Mouse (Mus musculus) olfactory bulb, adult 2 months (tissue): ENCODE results near the gene Fat3. TPM values are rescaled to one million over a fixed set of nuclear protein-coding genes. Genes with fewer than 3 reads are reported as not detected.

Experiments used
- H3K27ac ChIP-seq: fragments of 200-500 bp; 2 replicates; pipeline ENCODE4 v1.5.1; 2012; ENCODE audit warnings: low read depth, low read length; ENCODE audit not compliant: insufficient read depth
- H3K4me1 ChIP-seq: fragments of 200-500 bp; 2 replicates; pipeline ENCODE4 v1.6.1; 2012; ENCODE audit warnings: low read length; ENCODE audit not compliant: control insufficient read depth, insufficient read depth
- H3K4me3 ChIP-seq: fragments of 200-500 bp; 2 replicates; pipeline ENCODE4 v1.5.1; 2012; ENCODE audit warnings: mild to moderate bottlenecking, low read depth, low read length, moderate library complexity; ENCODE audit not compliant: insufficient read depth
- CTCF ChIP-seq: fragments of 200-500 bp; IDR thresholded peaks from 2 replicates; pipeline ENCODE4 v1.5.1; 2012; ENCODE audit warnings: low read depth, mild to moderate bottlenecking, low read length, moderate library complexity; ENCODE audit not compliant: insufficient read depth
- POLR2A ChIP-seq: fragments of 200-500 bp; IDR thresholded peaks from 2 replicates; pipeline ENCODE4 v1.6.1; 2012; ENCODE audit warnings: mild to moderate bottlenecking, low read depth, low read length, moderate library complexity; ENCODE audit not compliant: insufficient read depth
- WGBS: fragments of 180-500 bp; shearing (Covaris S2); methylation state at CpG from one replicate; pipeline ENCODE4 v1.1.7; 2018; 5-methylcytosine and 5-hydroxymethylcytosine counted together
- polyA plus RNA-seq: library from polyadenylated mRNA; stranded (reverse); fragments of >200 nt; gene quantifications from 2 replicates; pipeline ENCODE4 v1.2.4, GENCODE M21; 2012; ENCODE audit warnings: low replicate concordance; ENCODE audit not compliant: missing spikeins, insufficient read depth, insufficient read length

Gene Fat3
- polyA plus RNA-seq, 1 experiment, result not detected

DNA sequence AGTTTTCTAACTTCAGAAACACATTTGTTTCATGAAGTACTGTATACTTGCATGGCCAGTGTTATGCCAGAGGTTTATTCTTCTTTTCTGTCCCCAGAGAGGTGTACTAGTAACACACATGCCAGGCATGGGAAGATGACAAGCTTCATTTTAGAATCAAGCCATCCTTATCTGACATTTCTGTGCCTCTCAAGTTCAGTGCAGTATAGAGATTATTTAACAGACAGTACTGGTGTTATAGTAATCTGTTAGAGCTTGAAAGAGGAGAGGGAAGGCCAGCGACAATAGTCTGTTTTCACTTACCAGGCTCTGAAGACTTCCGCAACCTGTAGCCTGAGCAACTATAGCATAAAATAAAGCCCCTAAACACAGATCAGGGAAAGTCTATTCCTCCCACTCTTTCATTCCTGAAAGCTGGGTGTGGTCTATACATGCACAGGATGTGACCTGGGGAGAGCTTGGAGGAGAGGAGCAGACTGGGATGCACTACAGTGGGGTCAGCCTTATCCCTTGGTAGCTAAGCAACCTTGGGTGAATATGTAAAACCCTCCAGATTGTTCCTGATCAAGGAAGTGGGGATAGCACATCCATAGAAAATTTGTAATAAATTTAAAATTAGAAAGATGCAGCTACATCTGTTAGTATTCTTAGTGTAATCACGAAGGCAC, 557.5 kb downstream of the Fat3 start:
- H3K4me1 ChIP-seq, result no peaks in the 10 kb centered on the region
- TF ChIP-seq POLR2A (no peak), CTCF (no peak)
- H3K4me3 ChIP-seq, result no peak overlapping the region
- 89% methylated on average over 3 of the region's 3 CpGs for WGBS
- H3K27ac ChIP-seq, result no peak overlapping the region

DNA sequence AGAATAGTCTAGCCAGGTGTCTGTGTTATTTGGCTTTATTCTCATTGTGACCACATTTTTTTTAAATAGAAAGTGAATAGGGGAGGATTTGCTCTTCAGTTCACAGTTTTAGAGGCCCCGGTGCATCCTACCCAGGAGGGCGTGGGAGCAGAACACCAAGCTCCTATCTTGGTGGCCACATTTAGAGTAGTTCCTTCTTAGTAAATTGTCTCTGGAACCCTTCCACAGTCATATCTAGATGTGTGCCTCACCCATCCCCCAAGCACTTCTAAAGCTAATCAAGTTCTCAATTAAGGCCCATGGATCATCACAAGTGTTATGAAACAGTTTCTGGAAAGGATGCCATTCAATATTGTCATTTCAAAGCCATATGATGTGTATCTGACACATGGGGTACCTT, 559.3 kb downstream of the Fat3 start:
- WGBS, result 94% methylated on average over 2 of the region's 2 CpGs
- Histone ChIP-seq H3K4me1 (no peaks in the 10 kb centered on the region), H3K27ac (no peak overlapping the region), H3K4me3 (no peak overlapping the region)
- TF ChIP-seq CTCF (no peak), POLR2A (no peak)

DNA sequence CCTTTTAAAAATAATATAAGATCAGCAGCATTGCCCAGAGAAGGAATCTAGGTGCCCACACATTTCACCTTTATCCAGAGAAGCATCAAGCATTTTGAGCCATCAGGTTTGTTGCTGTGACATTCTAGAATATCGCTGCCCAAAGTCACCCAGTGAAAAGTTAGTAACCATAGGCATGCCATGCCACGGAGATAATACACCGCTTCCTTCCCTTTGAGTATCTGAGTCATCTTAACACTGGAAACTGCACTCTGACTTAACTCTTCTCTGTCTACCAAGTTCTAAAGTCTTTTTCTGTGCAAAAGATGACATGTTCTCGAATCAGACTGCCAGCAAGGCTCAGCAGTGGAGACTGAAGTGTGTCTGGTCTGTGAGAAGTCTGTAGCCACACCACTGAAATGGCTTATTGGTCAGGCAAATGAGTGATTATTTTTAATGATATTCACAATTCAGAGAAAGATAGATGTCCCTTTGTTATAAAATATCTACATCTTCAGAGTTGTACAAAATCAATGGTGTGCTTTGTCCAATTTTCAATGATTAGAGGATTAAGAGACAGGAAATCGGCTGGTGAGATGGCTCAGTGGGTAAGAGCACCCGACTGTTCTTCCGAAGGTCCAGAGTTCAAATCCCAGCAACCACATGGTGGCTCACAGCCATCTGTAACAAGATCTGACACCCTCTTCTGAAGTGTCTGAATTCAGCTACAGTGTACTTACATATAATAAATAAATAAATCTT, 560.0 kb downstream of the Fat3 start:
- H3K4me3 ChIP-seq, result no peak overlapping the region
- TF ChIP-seq CTCF, result no peak
- no peak for TF ChIP-seq POLR2A
- 75% methylated on average over 7 of the region's 7 CpGs for WGBS
- H3K27ac ChIP-seq, result no peak overlapping the region
- no peaks in the 10 kb centered on the region for H3K4me1 ChIP-seq

DNA sequence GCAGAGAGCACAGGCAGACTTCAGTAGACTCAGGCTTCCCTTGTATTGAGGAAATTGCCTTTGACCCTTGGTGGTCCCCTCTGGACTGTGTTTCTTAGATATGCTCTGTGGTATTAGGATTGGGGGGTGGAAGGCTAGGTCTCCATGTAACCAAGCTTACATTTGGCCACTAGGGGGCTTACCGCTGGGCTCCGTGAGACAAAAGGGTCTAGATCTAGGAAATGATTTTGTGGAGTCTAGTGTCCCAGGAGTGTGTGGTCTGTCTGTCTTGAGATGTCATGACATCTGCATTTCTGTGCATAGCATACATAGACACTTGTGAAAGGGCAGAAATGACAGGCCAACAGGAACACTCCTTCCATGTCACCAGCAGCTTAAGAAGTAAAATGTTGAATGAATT, 561.5 kb downstream of the Fat3 start:
- Histone ChIP-seq H3K27ac (no peak overlapping the region), H3K4me3 (no peak overlapping the region), H3K4me1 (no peaks in the 10 kb centered on the region)
- TF ChIP-seq POLR2A (no peak), CTCF (no peak)
- WGBS, result 75% methylated on average over 2 of the region's 2 CpGs

DNA sequence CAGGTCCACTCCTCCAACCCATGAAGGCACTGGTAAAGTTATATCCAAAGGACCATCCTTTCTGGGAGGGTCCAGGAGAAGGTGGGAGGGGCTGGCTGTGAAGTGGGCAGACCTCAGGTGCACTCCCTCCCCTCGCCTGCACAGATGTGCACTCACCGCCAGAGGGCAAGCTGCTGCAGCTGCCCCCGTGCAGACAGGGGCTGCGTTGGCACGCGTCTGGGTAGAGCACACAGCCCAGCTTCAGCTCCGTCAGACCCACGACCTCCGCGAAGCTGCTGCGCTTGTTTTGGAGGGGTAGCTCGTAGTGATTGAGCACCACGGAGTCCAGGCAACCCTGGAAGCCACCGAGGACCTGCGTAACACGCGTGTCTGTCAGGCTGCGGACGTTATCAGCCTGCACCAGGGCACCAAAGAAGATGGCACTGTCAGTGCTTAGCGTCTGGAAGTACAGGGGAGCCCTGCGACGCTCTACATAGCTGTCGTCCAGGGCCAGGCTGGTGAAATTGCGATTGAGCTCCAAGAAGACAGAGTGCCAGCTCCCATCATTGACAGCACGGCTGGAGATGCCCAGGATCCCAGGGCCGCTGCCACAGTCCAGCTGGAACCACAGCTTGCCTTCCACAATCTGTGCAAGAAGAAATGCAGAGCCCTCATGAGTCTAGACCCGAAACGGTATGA, 563.1 kb downstream of the Fat3 start:
- H3K27ac ChIP-seq, result no peak overlapping the region

DNA sequence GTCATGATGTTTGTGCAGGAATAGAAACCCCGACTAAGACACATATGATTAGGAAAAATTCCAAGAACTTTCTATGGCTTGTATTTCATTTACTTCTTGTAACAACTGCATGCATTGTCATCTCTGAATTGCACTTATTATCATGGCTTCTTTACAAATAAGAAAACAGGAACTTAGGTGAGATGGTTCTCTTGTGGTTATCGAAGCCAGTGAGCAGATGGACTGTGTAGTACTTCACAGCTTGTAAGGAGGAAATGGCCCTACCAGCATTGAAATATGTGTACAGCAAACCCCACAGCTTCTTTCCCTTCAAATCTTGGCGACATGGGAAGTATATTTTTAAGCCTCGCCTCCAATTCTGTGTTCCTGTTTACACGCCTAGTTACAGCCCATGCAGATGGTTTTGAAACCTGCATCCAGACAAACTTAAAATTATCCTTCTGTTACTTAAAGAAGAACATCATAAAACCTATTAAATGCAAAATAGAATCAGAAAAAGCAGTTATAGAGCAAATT, 570.1 kb downstream of the Fat3 start:
- 91% methylated on average over 5 of the region's 5 CpGs for WGBS
- Histone ChIP-seq H3K4me3 (no peak overlapping the region), H3K27ac (no peak overlapping the region), H3K4me1 (no peaks in the 10 kb centered on the region)
- TF ChIP-seq CTCF (no peak), POLR2A (no peak)

More for the DNA sequence above, 563.1 kb downstream of the Fat3 start:
- TF ChIP-seq POLR2A (no peak), CTCF (no peak)
- Histone ChIP-seq H3K4me3 (no peak overlapping the region), H3K4me1 (no peaks in the 10 kb centered on the region)
- WGBS, result 83% methylated on average over 28 of the region's 28 CpGs

DNA sequence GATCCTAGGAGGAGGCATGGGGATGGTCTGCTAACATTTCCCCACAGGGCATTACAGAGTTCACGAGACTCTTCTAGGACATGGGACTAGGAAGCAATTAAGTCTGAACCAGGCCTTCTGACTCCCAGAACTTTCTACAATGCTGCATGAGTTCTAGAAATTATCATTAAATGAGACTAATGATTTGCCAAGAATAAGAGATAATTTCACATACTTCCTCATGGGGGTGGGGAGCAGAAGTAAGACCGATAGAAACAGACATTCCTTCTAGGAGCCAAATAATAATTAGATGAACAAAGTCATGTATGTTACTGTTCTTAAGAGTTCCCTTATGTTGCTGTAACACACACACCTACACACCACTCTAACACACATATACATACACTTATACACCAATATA, 572.8 kb downstream of the Fat3 start:
- Histone ChIP-seq H3K4me1 (no peaks in the 10 kb centered on the region), H3K27ac (no peak overlapping the region), H3K4me3 (no peak overlapping the region)
- no peak for TF ChIP-seq CTCF
- no peak for TF ChIP-seq POLR2A
- 78% methylated on average over 2 of the region's 2 CpGs for WGBS

DNA sequence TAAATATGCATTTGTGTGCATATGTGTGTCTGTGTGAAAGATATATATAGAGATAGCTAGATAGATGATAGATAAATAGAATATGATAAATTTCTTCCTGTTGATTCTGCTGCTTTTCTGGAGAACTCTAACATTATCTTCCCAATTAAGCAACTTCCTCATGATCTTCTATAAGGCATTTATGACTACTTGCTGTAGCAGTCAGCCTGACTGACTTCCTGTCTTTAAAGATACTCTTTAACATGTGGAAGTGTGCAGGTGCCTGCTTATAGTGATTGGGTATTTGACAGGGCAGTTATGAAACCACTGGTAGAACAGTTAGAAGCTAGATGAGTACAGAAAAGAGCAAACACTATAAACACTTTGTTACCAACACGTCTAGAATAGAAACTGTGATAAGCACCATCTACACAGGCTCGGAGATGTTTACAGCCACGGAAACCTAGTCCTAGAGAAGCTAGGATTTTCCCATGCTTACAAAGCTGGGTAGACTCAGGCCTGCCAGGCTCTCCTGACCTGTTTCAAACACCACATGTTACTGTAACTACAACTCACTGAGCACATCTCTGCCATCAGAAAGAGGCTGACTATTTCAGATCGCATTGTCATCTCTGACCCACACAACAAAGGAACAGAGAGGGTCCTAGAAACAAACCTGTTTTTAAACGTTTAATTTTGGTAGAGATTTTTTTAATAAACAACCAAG, 573.6 kb downstream of the Fat3 start:
- H3K4me3 ChIP-seq, result no peak overlapping the region
- WGBS, result 84% methylated on average over 5 of the region's 5 CpGs

DNA sequence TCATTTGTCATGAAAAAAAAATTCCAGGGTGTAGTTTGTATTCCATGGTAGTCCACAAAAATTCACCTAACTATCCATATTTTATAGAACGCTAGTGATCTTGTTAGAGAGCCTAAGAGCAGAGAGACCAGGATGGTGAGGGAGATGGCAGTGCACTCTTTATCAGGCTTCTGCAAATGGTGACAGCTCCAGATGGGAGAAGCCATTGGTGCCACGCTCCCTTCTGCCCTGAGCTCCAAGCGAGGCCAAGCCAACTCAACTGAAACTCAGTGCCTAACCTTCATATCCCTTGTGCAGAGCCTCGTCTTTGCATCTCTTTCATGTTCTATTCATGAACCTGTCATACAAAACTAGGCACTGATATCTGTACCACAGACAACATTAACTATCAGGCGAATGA, 575.8 kb downstream of the Fat3 start:
- no peaks in the 10 kb centered on the region for H3K4me1 ChIP-seq
- TF ChIP-seq POLR2A, result no peak
- no peak for TF ChIP-seq CTCF
- no peak overlapping the region for H3K4me3 ChIP-seq
- 96% methylated on average over 5 of the region's 5 CpGs for WGBS
- no peak overlapping the region for H3K27ac ChIP-seq

More for the DNA sequence above, 573.6 kb downstream of the Fat3 start:
- no peaks in the 10 kb centered on the region for H3K4me1 ChIP-seq
- TF ChIP-seq POLR2A (no peak), CTCF (no peak)
- H3K27ac ChIP-seq, result no peak overlapping the region
